Mouse (Mus musculus): Measurements from ENCODE around the gene Prss57.
A peak's percentile ranks its signal among the peaks of the same experiment; 100 is the strongest.

Gene Prss57

GRCm38 (mm10) chr10:79755854-79756253 lies 34.9 kb downstream of the Prss57 start:
- no peak for DNase-seq (ENCODE audit: low read depth)

- DNase-seq (ENCODE audit: low read depth): no peak
Observed at GRCm38 (mm10) chr10:79754856-79755516, 35.8 kb downstream of the Prss57 start, which contains the start of gene Fgf22. Fgf22 (plus strand) TSS chr10:79755076.

GRCm38 (mm10) chr10:79748496-79748895 lies 42.3 kb downstream of the Prss57 start:
- DNase-seq (ENCODE audit: low read depth): no peak

- DNase-seq (ENCODE audit: low read depth): no peak
Observed at GRCm38 (mm10) chr10:79746774-79747151, 44.0 kb downstream of the Prss57 start.

- DNase-seq (ENCODE audit: low read depth): peak; percentile 98
Observed at GRCm38 (mm10) chr10:79745898-79746773, 44.6 kb downstream of the Prss57 start, which contains the start of gene Polrmt. Polrmt (minus strand) TSS chr10:79746581.

- DNase-seq (ENCODE audit: low read depth): no peak
Observed at GRCm38 (mm10) chr10:79745411-79745810, 45.4 kb downstream of the Prss57 start.

- no peak for DNase-seq (ENCODE audit: low read depth)
Observed at GRCm38 (mm10) chr10:79743650-79744365, 47.0 kb downstream of the Prss57 start.

- no peak for DNase-seq (ENCODE audit: low read depth)
Observed at GRCm38 (mm10) chr10:79743161-79743560, 47.6 kb downstream of the Prss57 start.

GRCm38 (mm10) chr10:79740863-79741262 lies 49.9 kb downstream of the Prss57 start:
- DNase-seq (ENCODE audit: low read depth): no peak

GRCm38 (mm10) chr10:79739234-79739633 lies 51.5 kb downstream of the Prss57 start:
- no peak for DNase-seq (ENCODE audit: low read depth)

- DNase-seq (ENCODE audit: low read depth): no peak
Observed at GRCm38 (mm10) chr10:79738259-79738658, 52.5 kb downstream of the Prss57 start.

- DNase-seq (ENCODE audit: low read depth): no peak
Observed at GRCm38 (mm10) chr10:79736706-79737105, 54.1 kb downstream of the Prss57 start.

- DNase-seq (ENCODE audit: low read depth): no peak
Observed at GRCm38 (mm10) chr10:79735361-79735760, 55.4 kb downstream of the Prss57 start.

GRCm38 (mm10) chr10:79733847-79734246 lies 56.9 kb downstream of the Prss57 start:
- DNase-seq (ENCODE audit: low read depth): no peak

GRCm38 (mm10) chr10:79732500-79732899 lies 58.3 kb downstream of the Prss57 start:
- no peak for DNase-seq (ENCODE audit: low read depth)
